Mouse (Mus musculus): Measurements from ENCODE around the gene Abraxas1. TPM values are rescaled to one million over a fixed set of nuclear protein-coding genes. Genes with fewer than 3 reads are reported as not detected.
A peak's percentile ranks its signal among the peaks of the same experiment; 100 is the strongest.

Abraxas1 gene
- polyA plus RNA-seq, 1 experiment = 14.9 TPM

DNA sequence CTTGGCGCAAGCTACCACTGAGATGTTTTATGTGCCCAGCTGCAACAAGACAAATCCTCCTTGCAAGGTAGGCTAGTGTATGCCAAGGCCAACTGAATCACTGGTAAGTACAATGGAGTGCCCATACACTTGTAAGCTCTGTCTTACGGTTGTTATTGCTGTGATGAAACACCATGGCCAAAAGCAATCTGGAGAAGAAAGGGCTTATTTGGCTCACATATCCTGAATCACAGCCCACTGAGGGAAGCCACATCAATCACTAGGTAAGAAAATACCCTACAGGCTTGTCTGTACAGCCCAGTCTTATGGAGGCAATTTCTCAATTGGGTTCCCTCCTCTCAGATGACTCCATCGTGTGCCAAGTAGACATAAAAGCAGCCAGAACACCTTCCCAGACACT, 7.9 kb upstream of the Abraxas1 start:
- Histone ChIP-seq H3K4me3 (ENCODE audit: insufficient read depth, low read length) (no peak overlapping the region), H3K27ac (ENCODE audit: insufficient read depth, low read depth, low read length) (no peak overlapping the region), H3K4me1 (ENCODE audit: control insufficient read depth, insufficient read depth, low read length) (no peaks in the 10 kb centered on the region)
- TF ChIP-seq CTCF (IDR thresholded peaks at IDR 0.05; ENCODE audit: low read depth, low read length) = no peak
- no peak for TF ChIP-seq POLR2A (IDR thresholded peaks at IDR 0.05; ENCODE audit: borderline replicate concordance, low read depth, low read length)

DNA sequence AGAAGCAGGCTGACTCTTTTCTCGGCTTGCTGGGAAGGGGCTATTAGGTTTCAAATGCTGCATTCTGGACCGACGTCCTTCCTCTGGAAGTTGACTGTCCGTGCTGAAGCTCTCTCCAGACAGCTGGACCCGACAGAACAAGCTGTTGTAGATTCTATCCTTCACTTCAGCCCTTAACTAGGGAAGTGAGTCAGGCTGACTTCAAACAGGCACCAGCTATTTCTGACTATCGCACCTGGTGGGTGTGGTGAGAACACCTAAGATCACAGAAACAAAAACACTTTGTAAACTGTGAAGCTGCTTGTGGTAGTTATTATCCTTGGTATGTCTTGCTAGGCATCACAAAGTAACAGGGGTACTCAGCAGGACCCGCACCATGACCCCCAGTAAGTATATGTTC, 5.8 kb upstream of the Abraxas1 start:
- H3K27ac ChIP-seq (ENCODE audit: insufficient read depth, low read depth, low read length) = no peak overlapping the region
- no peaks in the 10 kb centered on the region for H3K4me1 ChIP-seq (ENCODE audit: control insufficient read depth, insufficient read depth, low read length)
- no peak overlapping the region for H3K4me3 ChIP-seq (ENCODE audit: insufficient read depth, low read length)
- TF ChIP-seq CTCF (IDR thresholded peaks at IDR 0.05; ENCODE audit: low read depth, low read length) (no peak), POLR2A (IDR thresholded peaks at IDR 0.05; ENCODE audit: borderline replicate concordance, low read depth, low read length) (no peak)

DNA sequence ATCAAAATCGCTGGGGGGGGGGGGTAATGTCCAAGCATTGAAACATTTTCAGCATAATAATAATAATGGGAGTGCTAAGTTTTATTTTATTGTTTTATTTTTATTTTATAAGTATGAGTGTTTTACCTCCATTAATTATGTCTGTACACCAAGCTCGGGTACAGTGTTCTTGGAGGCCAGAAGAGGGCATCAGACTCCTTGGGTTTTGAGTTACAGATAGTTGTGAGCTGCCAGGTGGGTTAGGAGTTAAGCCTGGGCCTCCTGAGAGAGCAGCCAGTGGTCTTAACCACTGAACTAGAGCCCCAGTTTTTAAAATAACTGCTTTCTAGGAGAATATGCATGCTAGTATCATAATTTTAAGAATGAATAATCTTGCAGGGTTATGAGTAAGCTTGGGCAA, 5.2 kb upstream of the Abraxas1 start:
- TF ChIP-seq CTCF (IDR thresholded peaks at IDR 0.05; ENCODE audit: low read depth, low read length) (peak; percentile 26; the same call in 1 of the 2 replicates), POLR2A (IDR thresholded peaks at IDR 0.05; ENCODE audit: borderline replicate concordance, low read depth, low read length) (no peak)
- Histone ChIP-seq H3K4me1 (ENCODE audit: control insufficient read depth, insufficient read depth, low read length) (no peaks in the 10 kb centered on the region), H3K27ac (ENCODE audit: insufficient read depth, low read depth, low read length) (no peak overlapping the region), H3K4me3 (ENCODE audit: insufficient read depth, low read length) (no peak overlapping the region)

DNA sequence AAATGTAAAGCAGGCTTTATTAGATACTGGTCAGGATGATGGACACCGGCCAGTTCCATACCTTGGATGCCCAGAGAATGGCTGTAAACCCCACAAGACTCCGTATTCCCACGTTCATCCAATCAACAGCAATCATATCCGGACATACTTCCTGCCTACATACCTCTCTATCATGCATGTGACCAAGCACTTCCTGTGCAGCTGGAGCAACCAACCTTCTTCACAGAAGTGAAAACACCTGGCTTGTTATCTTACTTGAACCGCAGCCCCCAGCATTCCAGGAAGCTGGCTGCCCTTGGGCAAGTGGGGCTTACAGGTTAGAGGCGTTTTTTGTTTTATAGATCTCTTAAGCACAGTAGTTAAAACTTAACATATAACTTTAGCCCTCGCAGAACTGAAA, 2.1 kb upstream of the Abraxas1 start:
- Histone ChIP-seq H3K4me3 (ENCODE audit: insufficient read depth, low read length) (no peak overlapping the region), H3K4me1 (ENCODE audit: control insufficient read depth, insufficient read depth, low read length) (peaks cover 3% of the 10 kb centered on the region; the same call in 1 of the 2 replicates), H3K27ac (ENCODE audit: insufficient read depth, low read depth, low read length) (no peak overlapping the region)
- TF ChIP-seq POLR2A (IDR thresholded peaks at IDR 0.05; ENCODE audit: borderline replicate concordance, low read depth, low read length) (no peak), CTCF (IDR thresholded peaks at IDR 0.05; ENCODE audit: low read depth, low read length) (no peak)

DNA sequence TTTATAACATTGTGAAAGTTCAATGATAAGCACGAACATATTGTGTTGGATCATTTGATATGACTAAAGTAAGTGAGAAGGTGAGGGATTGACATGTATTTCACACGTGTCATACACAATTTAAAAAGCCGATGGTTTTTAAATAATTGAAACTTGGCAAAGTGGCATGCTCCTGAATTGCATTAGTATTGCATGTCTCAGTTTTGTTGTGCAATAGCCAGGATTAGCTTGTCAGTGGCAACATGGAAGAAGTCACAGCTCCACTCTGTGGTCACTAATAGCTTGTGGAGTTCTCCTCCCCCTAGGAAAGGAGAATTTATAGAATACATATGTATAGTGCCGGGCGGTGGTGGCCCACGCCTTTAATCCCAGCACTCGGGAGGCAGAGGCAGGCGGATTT, 610 bp upstream of the Abraxas1 start:
- Histone ChIP-seq H3K4me1 (ENCODE audit: control insufficient read depth, insufficient read depth, low read length) (peaks cover 3% of the 10 kb centered on the region; the same call in 1 of the 2 replicates), H3K27ac (ENCODE audit: insufficient read depth, low read depth, low read length) (no peak overlapping the region), H3K4me3 (ENCODE audit: insufficient read depth, low read length) (no peak overlapping the region)
- TF ChIP-seq CTCF (IDR thresholded peaks at IDR 0.05; ENCODE audit: low read depth, low read length) (no peak), POLR2A (IDR thresholded peaks at IDR 0.05; ENCODE audit: borderline replicate concordance, low read depth, low read length) (no peak)

DNA sequence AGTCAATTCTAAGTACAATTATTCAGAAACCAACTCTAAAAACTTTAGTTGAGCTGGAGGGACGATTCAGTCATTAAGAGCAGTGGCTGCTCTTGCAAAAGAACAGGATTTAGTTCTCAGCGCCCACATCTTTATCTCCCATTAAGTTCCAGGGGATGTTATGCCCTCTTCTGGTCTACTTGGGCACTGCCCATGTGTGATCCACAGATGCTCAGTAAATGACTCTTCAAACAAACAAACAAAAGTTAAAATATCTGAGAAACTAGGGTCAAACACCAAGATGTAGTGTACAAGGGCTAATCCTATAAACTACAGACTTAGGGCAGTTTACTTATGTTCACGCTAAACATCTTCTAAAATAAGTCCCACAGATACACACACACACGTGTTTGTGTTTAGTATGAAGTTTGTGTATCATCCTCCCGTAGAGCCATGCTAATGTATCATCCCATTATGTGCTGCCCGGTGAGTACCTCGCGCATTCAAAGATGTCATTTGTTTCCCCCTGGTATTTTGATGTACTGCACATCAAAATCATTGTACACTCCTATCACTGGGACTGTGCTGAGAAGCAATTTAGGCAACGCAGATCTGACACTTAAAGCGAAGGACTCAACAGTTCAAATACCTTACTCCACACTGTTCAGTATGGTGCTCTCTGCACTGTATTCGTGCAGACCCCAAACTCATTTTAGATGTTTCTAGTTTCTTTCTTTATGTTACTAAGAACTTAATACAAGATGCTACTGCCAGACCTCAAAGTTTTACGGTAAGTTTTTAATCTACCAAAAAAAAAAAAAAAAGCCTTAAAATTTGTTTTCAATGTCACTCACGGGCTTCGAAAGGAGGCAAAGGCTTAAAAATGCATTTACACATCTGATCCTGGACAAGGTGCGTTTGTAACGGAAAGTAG, 941 bp downstream of the Abraxas1 start:
- TF ChIP-seq CTCF (IDR thresholded peaks at IDR 0.05; ENCODE audit: low read depth, low read length) (no peak), POLR2A (IDR thresholded peaks at IDR 0.05; ENCODE audit: borderline replicate concordance, low read depth, low read length) (no peak)
- Histone ChIP-seq H3K4me1 (ENCODE audit: control insufficient read depth, insufficient read depth, low read length) (peaks cover 3% of the 10 kb centered on the region; the same call in 1 of the 2 replicates), H3K4me3 (ENCODE audit: insufficient read depth, low read length) (peak overlapping the region; percentile 96), H3K27ac (ENCODE audit: insufficient read depth, low read depth, low read length) (peak overlapping the region; percentile 44; the same call in 1 of the 2 replicates)

DNA sequence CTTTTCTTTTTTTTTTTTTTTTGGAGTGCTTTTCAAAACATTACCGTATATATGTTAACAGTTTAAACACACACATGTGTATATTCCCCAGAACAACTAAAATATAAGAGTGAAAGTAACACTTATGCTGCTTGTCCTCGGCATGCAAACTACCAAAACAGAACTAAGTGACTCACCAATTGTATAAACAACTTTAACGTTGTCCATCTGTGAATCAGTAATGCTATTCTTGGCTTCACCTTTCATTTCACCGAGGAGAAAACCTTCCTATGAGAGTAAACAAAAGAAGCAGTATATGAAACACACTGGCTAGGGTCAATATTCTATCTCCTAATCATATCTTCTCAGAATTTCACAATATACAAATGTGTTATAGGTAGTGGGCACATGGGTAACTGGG, 2.4 kb downstream of the Abraxas1 start:
- TF ChIP-seq CTCF (IDR thresholded peaks at IDR 0.05; ENCODE audit: low read depth, low read length) = no peak
- no peak for TF ChIP-seq POLR2A (IDR thresholded peaks at IDR 0.05; ENCODE audit: borderline replicate concordance, low read depth, low read length)
- Histone ChIP-seq H3K4me1 (ENCODE audit: control insufficient read depth, insufficient read depth, low read length) (peaks cover 3% of the 10 kb centered on the region; the same call in 1 of the 2 replicates), H3K4me3 (ENCODE audit: insufficient read depth, low read length) (no peak overlapping the region), H3K27ac (ENCODE audit: insufficient read depth, low read depth, low read length) (no peak overlapping the region)

DNA sequence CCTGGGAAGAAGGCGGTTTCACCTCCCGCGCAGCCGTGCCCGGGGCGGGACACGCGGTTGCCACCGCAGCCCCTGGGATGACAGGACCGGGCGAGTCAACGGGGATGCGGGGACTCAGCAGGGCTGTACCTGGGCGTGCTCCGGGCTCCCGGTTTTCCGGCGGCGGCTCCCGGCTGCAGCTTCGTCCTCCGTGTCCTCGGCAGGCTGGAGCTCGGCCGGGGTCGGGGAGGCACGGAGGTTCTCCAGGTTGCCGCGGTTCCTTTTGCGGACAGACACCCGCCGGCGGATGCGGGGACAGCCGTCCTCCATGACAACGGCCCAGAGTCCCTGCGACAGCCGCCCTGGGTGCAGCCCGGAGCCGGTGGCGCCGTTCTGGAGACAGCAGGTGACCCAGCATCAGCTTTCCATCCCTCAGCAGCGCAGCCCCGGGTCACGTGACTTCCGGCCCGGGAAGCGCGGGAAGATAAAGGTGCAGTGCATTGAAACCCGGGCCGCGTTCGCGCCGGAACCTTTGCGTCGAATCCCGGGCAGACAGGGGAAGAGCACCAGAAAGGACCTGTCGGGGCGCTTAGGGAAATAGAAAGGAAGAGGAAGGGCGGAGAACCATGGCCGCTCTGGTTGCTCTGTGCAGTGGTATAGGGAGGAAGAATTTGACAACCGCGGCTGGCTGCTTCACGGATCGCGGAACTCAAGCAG, 22.5 kb downstream of the Abraxas1 start, which contains the start of the genes Helq and Mrps18c:
Gene Helq, minus strand, starts transcription at position 434 of the 696 bp plus-strand sequence.
Gene Mrps18c, plus strand, starts transcription at position 463 of the 696 bp plus-strand sequence.
- H3K27ac ChIP-seq (ENCODE audit: insufficient read depth, low read depth, low read length) = 0 out of 2 replicates have a peak within 1 kb of the TSS, but pooled peaks have one; percentile 13
- TF ChIP-seq POLR2A (IDR thresholded peaks at IDR 0.05; ENCODE audit: borderline replicate concordance, low read depth, low read length) (0 out of 2 replicates have a peak, but pooled peaks have one; percentile 21), CTCF (IDR thresholded peaks at IDR 0.05; ENCODE audit: low read depth, low read length) (no peak)
- peaks cover 2% of the 10 kb centered on the region; the same call in 1 of the 2 replicates for H3K4me1 ChIP-seq (ENCODE audit: control insufficient read depth, insufficient read depth, low read length)
- peak within 1 kb of the TSS; percentile 90 for H3K4me3 ChIP-seq (ENCODE audit: insufficient read depth, low read length)

DNA sequence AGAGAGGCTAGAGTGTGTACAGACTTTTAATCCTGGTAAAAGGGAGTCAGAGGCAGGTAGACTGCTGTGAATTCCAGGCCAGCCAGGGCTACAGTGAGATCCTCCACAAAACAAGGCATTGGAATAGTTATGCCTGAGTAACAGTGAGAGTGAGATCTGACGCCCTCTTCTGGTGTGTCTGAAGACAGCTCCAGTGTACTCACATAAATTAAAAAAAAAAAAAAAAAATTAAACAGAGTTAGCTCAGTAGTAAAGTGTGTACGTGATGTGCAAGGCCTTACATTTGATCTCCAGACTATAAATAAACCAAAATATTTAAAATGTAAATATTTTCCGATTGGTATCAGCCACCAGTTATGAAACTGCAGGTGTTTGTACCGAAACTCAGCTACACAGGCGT, 26.7 kb downstream of the Abraxas1 start:
- no peaks in the 10 kb centered on the region for H3K4me1 ChIP-seq (ENCODE audit: control insufficient read depth, insufficient read depth, low read length)
- no peak overlapping the region for H3K27ac ChIP-seq (ENCODE audit: insufficient read depth, low read depth, low read length)
- no peak overlapping the region for H3K4me3 ChIP-seq (ENCODE audit: insufficient read depth, low read length)
- TF ChIP-seq POLR2A (IDR thresholded peaks at IDR 0.05; ENCODE audit: borderline replicate concordance, low read depth, low read length) (no peak), CTCF (IDR thresholded peaks at IDR 0.05; ENCODE audit: low read depth, low read length) (no peak)

Measured in bone marrow macrophage, adult 2 months (primary cell).